Mouse (Mus musculus) frontal cortex, adult 2 months (tissue): ENCODE measurements around the gene D130043K22Rik. TPM values are rescaled to one million over a fixed set of nuclear protein-coding genes. Genes with fewer than 3 reads are reported as not detected.

Experiments
- DNase-seq, 2 experiments: peaks; one replicate each; pipeline ENCODE4 v3.0.0; 2022; ENCODE audit warnings: low spot score in 1 of 2; ENCODE audit errors: extremely low spot score in 1 of 2
- polyA plus RNA-seq: library from polyadenylated mRNA; depleted of rRNA; stranded (reverse); fragments of >200 nt; gene quantifications from 2 replicates; pipeline ENCODE4 v1.2.3, GENCODE M21; 2012; rRNA removed

D130043K22Rik gene
- polyA plus RNA-seq, 1 experiment: 13.1 TPM

DNA sequence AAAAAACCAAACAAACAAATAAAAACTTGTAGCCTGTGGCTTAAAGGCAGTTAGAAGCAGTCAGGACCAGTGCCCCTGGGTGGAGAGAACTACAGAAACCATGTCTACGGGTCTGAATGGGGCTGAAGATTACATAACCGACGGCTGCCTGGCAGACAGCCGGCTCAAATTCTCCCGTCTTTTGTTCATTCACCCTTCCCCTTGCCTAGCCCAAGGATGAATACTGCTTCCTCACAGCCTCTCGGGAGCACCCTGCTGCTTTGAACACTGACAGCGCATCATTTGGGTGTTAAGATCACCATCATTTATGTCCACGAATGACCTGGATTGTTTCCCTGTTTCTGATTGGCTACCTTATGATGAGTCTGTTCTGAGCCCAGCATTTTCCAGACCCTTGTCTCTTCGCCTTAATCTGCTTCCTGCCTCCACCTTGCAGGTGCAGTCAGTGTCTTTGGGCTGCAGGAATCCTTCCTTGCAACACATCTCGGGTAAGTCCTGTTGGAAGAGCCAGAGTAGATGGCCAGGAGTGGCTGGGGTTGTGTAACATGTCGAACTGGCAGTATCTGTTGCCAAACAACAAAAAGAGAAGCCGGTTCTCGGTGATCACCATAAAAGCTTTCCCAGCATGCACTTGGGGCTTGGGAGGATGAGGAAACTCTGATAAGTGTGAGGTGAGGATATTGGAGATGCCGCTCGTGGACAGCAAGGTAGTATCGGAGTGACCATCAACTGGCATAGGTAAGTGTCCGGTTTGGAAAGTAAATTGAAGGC lies 97.8 kb downstream of the D130043K22Rik start, which contains the start of gene Gpld1:
Gpld1 (plus strand) TSS at position 641 of the 771 bp plus-strand sequence.
- DNase-seq: peak in 1 of 2 experiments; percentile 47

DNA sequence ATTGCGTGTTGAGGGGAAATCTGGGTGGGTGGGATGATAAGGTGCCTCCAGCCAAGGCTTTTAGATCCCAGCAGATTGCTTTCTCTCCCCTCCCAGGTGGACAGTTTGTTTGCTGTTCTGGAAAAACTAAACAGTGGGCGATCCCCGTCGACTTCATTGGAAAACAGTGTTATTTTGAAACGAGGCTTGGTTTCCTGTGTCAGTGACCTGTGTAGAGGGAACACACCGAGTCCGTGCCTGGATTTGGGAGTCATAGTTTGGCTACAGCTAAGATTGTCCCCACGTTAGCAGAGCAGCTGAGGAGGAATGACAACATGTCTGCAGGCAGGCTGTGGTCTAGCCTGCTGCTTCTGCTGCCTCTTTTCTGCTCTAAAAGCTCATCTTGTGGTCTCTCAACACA lies 98.4 kb downstream of the D130043K22Rik start:
- DNase-seq: no peak

DNA sequence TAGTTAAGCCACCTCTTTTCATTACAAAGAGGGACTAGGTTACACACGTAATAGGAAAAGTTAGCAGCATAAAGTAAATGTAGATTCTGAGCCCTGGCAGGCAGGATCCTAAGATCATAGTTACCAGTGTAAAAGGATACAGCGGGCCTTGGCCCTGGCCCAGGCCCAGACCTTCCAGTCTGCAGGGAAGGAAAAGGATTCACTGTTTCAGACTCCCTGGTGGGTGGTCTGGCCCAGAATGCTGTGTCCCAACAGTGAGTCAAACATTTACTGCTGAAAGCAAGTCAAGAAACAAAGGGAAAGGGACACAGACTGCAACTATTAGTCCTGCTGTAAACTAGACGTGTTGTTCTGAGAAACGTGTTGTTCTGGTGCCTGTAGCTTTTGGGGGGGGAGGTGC lies 100.6 kb downstream of the D130043K22Rik start:
- no peak for DNase-seq

DNA sequence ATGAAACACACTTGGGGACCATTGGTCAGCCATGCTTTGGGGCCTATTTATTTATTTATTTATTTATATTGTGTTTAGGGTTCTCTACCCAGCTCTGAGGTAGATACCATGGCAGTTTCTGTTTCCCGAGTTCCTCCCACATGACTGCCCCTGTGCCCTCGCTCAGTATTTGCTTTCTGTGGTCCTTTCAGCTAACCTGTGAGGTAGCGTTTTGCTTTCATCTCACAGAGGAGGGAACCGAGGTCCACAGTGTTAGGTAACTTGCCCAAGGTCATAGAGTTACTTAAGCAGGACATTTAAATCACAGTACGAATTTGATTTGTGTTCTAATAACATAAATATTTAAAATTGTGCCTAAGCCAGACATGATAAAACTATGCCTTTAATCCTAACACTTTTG lies 102.2 kb downstream of the D130043K22Rik start:
- DNase-seq: no peak

DNA sequence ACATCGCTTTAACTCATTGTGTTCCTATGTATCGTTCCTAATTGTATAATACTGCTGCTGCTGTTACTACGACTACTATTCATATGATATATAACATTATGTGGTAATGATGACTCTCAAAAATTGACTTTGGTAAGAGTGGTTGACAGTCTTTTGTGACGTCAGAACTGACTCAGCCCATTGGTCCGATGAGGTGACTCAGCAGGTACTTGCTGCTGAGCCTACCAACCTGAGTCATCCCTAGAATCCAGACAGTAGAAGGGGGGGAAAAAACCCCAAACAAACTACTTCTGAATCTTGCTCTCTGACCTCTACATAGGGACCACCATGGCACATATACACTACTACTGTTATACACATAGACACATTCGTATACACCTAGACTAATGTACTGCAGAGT lies 103.9 kb downstream of the D130043K22Rik start:
- no peak for DNase-seq

Other genes with a start within 250 kb of the D130043K22Rik start
- gene Armh2, start 103.9 kb upstream of the D130043K22Rik start, polyA plus RNA-seq: 0.22 and 0.34 TPM in 2 replicates
- 5.8 and 8.1 TPM in 2 replicates for gene Gmnn, start 83.2 kb upstream of the D130043K22Rik start, polyA plus RNA-seq
- 139 and 148 TPM in 2 replicates for gene BC005537, start 43.5 kb upstream of the D130043K22Rik start, polyA plus RNA-seq
- gene Acot13, start 13.6 kb upstream of the D130043K22Rik start, polyA plus RNA-seq: 148 and 246 TPM in 2 replicates
- gene Tdp2, start 13.5 kb upstream of the D130043K22Rik start, polyA plus RNA-seq: 28.8 and 30.2 TPM in 2 replicates
- gene Aldh5a1, start 92.5 kb downstream of the D130043K22Rik start, polyA plus RNA-seq: 42.5 and 44.2 TPM in 2 replicates
- gene Gpld1, start 98.0 kb downstream of the D130043K22Rik start, polyA plus RNA-seq: 18.5 and 18.6 TPM in 2 replicates
- 38.1 and 47.1 TPM in 2 replicates for gene Mrs2, start 175.2 kb downstream of the D130043K22Rik start, polyA plus RNA-seq
- 8.7 and 10.0 TPM in 2 replicates for gene Dcdc2a, start 210.9 kb downstream of the D130043K22Rik start, polyA plus RNA-seq